ENCODE assay signal across 24 mouse cellular contexts in the genomic region with DNA sequence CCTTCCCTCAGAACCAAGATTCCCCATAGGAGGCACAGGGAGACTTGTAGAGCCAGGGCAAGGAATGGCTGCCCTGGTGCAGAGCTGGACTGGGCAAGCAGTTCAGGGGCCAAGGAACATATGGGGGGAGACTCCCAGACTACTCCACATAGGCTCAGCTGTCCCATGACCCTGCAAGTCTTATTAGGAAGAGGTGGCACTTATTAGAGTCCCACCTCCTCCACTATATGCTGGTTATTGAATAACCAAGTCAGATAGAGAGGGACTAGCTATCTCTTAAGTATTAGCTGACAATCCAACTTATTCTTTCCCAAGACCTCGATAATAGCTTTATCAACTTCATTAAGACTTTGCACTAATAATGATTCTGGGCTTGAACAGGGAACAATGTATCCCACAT. TPM values are rescaled to one million over a fixed set of nuclear protein-coding genes. Genes with fewer than 3 reads are reported as not detected.
DNase-seq lines count a peak whose midpoint lies in the region; ATAC-seq and TF ChIP-seq lines count a peak whose summit lies in the region.
"Had no signal": no experiment of that assay in that cellular context is flagged by ENCODE, and none has a peak within 500 bp of the region (broad histone marks: within the 10 kb centered on the region; RNA-seq: fewer than 3 reads in every experiment).

No protein-coding gene starts in this region.

- ATAC-seq in stomach, embryonic 16.5 days (ENCODE audit: insufficient read depth, low FRiP score) = peak; percentile 38; the same call in 1 of the 2 replicates
- no peak for ATAC-seq in stomach, postnatal 0 days (ENCODE audit: low FRiP score, low TSS enrichment)
- peak; percentile 85 for ATAC-seq in intestine, embryonic 15.5 days
- ATAC-seq in intestine, postnatal 0 days = peak; percentile 84
- ATAC-seq: CD4-positive, CD25-positive, alpha-beta regulatory T cell, adult 4 months; forebrain, embryonic 13.5 days; forebrain, embryonic 16.5 days; hindbrain, postnatal 0 days; inflammation-experienced regulatory T-cells, adult 6 months had no signal

- no peaks in the 10 kb centered on the region for H3K9me3 ChIP-seq in stomach, embryonic 16.5 days (replicated peaks; ENCODE audit: control insufficient read depth, low read length)
- no peaks in the 10 kb centered on the region for H3K9me3 ChIP-seq in stomach, postnatal 0 days (ENCODE audit: control insufficient read depth, low read length)
- H3K9me3 ChIP-seq in intestine, embryonic 15.5 days = no peaks in the 10 kb centered on the region
- no peaks in the 10 kb centered on the region for H3K9me3 ChIP-seq in intestine, postnatal 0 days (ENCODE audit: control insufficient read depth)
- H3K9me3 ChIP-seq: forebrain, embryonic 10.5 days; forebrain, embryonic 13.5 days; heart, embryonic 10.5 days; heart, embryonic 13.5 days had no signal

- no peak for DNase-seq in stomach, postnatal 0 days (ENCODE audit: low spot score)
- no peak for DNase-seq in kidney, postnatal 10 days
- no peak for DNase-seq in frontal cortex, adult 2 months (ENCODE audit: extremely low spot score in 1 of 2, low spot score in 1 of 2)
- DNase-seq: adrenal gland, adult 2 months; adrenal gland, postnatal 14 days; cerebellum, adult 18-20 months; cerebellum, adult 9-10 months; cerebellum, postnatal 14 days; gastrocnemius, postnatal 25 days; heart, adult 2 months; heart, postnatal 4 days had no signal

- TF ChIP-seq EP300 in stomach, postnatal 0 days (optimal IDR thresholded peaks at IDR 0.05) = no peak

- H3K4me3 ChIP-seq in stomach, embryonic 16.5 days (replicated peaks; ENCODE audit: low read length) = no peak overlapping the region
- no peak overlapping the region for H3K4me3 ChIP-seq in stomach, postnatal 0 days (ENCODE audit: low read depth, low read length)
- no peak overlapping the region for H3K4me3 ChIP-seq in intestine, embryonic 15.5 days (replicated peaks)
- no peak overlapping the region for H3K4me3 ChIP-seq in intestine, postnatal 0 days (ENCODE audit: low read depth, low read length)
- H3K4me3 ChIP-seq in small intestine, adult 2 months (ENCODE audit: low read depth, low read length) = no peak overlapping the region
- H3K4me3 ChIP-seq: forebrain, embryonic 10.5 days; forebrain, embryonic 13.5 days; heart, adult 2 months; heart, embryonic 10.5 days; heart, embryonic 13.5 days had no signal

- no peak overlapping the region for H3K27ac ChIP-seq in stomach, embryonic 16.5 days (ENCODE audit: low read length)
- no peak overlapping the region for H3K27ac ChIP-seq in stomach, postnatal 0 days (replicated peaks)
- peak overlapping the region; percentile 44 for H3K27ac ChIP-seq in intestine, embryonic 15.5 days
- peak overlapping the region; percentile 87 for H3K27ac ChIP-seq in intestine, postnatal 0 days (ENCODE audit: low read depth, low read length)
- H3K27ac ChIP-seq in small intestine, adult 2 months (ENCODE audit: insufficient read depth, low read depth, low read length) = peak overlapping the region; percentile 80; the same call in 1 of the 2 replicates
- H3K27ac ChIP-seq: forebrain, embryonic 10.5 days; forebrain, embryonic 13.5 days; heart, adult 2 months; heart, embryonic 10.5 days; heart, embryonic 13.5 days; hindbrain, embryonic 14.5 days; hindbrain, postnatal 0 days had no signal

- no peaks in the 10 kb centered on the region; the same call in 1 of the 2 replicates for H3K27me3 ChIP-seq in stomach, embryonic 16.5 days (ENCODE audit: control insufficient read depth, insufficient read depth, low read length)
- H3K27me3 ChIP-seq in stomach, postnatal 0 days (ENCODE audit: control insufficient read depth, insufficient read depth, low read length) = no peaks in the 10 kb centered on the region
- no peaks in the 10 kb centered on the region for H3K27me3 ChIP-seq in intestine, embryonic 15.5 days (replicated peaks)
- no peaks in the 10 kb centered on the region for H3K27me3 ChIP-seq in intestine, postnatal 0 days (replicated peaks; ENCODE audit: control insufficient read depth, insufficient read depth, low read length)
- H3K27me3 ChIP-seq in small intestine, adult 2 months (ENCODE audit: control insufficient read depth, insufficient read depth, low read length) = no peaks in the 10 kb centered on the region
- H3K27me3 ChIP-seq: forebrain, embryonic 13.5 days; heart, embryonic 13.5 days had no signal

- no peak for TF ChIP-seq POLR2A in small intestine, adult 2 months (IDR thresholded peaks at IDR 0.05; ENCODE audit: low read depth, low read length)

- H3K36me3 ChIP-seq in stomach, embryonic 16.5 days (ENCODE audit: control insufficient read depth, insufficient read depth, low read length) = no peaks in the 10 kb centered on the region
- H3K36me3 ChIP-seq in stomach, postnatal 0 days (ENCODE audit: control insufficient read depth, insufficient read depth, low read length) = no peaks in the 10 kb centered on the region
- no peaks in the 10 kb centered on the region for H3K36me3 ChIP-seq in intestine, embryonic 15.5 days
- no peaks in the 10 kb centered on the region for H3K36me3 ChIP-seq in intestine, postnatal 0 days (ENCODE audit: control insufficient read depth, insufficient read depth)
- no peaks in the 10 kb centered on the region for H3K36me3 ChIP-seq in small intestine, adult 2 months (ENCODE audit: control insufficient read depth, insufficient read depth, low read length)
- H3K36me3 ChIP-seq: forebrain, embryonic 10.5 days; heart, embryonic 10.5 days; heart, embryonic 13.5 days had no signal

- H3K9ac ChIP-seq in stomach, embryonic 16.5 days (ENCODE audit: low read length) = no peak overlapping the region
- no peak overlapping the region for H3K9ac ChIP-seq in stomach, postnatal 0 days (ENCODE audit: low read length)
- no peak overlapping the region for H3K9ac ChIP-seq in intestine, embryonic 15.5 days
- H3K9ac ChIP-seq in intestine, postnatal 0 days (ENCODE audit: low read depth, low read length) = no peak overlapping the region
- H3K9ac ChIP-seq: forebrain, embryonic 13.5 days; heart, embryonic 13.5 days; hindbrain, embryonic 14.5 days had no signal

- no peak for TF ChIP-seq CTCF in stomach, postnatal 0 days (IDR thresholded peaks at IDR 0.05; ENCODE audit: low read depth)
- no peak for TF ChIP-seq CTCF in intestine, postnatal 0 days (IDR thresholded peaks at IDR 0.05; ENCODE audit: low read depth)
- no peak for TF ChIP-seq CTCF in small intestine, adult 2 months (IDR thresholded peaks at IDR 0.05; ENCODE audit: extremely low read depth, insufficient read length, insufficient replicate concordance, low read depth, low read length)

- H3K4me2 ChIP-seq in stomach, embryonic 16.5 days (ENCODE audit: low read depth, low read length) = no peak overlapping the region
- H3K4me2 ChIP-seq in stomach, postnatal 0 days (replicated peaks; ENCODE audit: low read depth) = no peak overlapping the region
- no peak overlapping the region for H3K4me2 ChIP-seq in intestine, embryonic 15.5 days (replicated peaks)
- 0 out of 2 replicates have a peak overlapping the region, but pooled peaks have one; percentile 3 for H3K4me2 ChIP-seq in intestine, postnatal 0 days (replicated peaks; ENCODE audit: low read depth)
- H3K4me2 ChIP-seq: forebrain, embryonic 13.5 days; heart, embryonic 13.5 days; hindbrain, embryonic 14.5 days had no signal

- peaks cover 6% of the 10 kb centered on the region; the same call in 1 of the 2 replicates for H3K4me1 ChIP-seq in stomach, embryonic 16.5 days (ENCODE audit: control insufficient read depth, insufficient read depth, low read length)
- H3K4me1 ChIP-seq in stomach, postnatal 0 days (replicated peaks; ENCODE audit: control insufficient read depth, insufficient read depth) = no peaks in the 10 kb centered on the region
- H3K4me1 ChIP-seq in intestine, embryonic 15.5 days (replicated peaks) = 0 out of 2 replicates have a peak, but pooled peaks cover 12% of the 10 kb centered on the region
- H3K4me1 ChIP-seq in intestine, postnatal 0 days (replicated peaks; ENCODE audit: control insufficient read depth, insufficient read depth, low read length) = peaks cover 8% of the 10 kb centered on the region; the same call in 1 of the 2 replicates
- peaks cover 12% of the 10 kb centered on the region; the same call in 1 of the 2 replicates for H3K4me1 ChIP-seq in small intestine, adult 2 months (ENCODE audit: control insufficient read depth, insufficient read depth, insufficient read length, low read length)

- 71% methylated on average over 1 of the region's 1 CpGs for WGBS in stomach, embryonic 16.5 days
- WGBS in stomach, postnatal 0 days = 81% methylated on average over 1 of the region's 1 CpGs
- 79% methylated on average over 1 of the region's 1 CpGs for WGBS in intestine, embryonic 15.5 days
- 45% methylated on average over 1 of the region's 1 CpGs for WGBS in intestine, postnatal 0 days
- WGBS in small intestine, adult 2 months = 17% methylated on average over 1 of the region's 1 CpGs

RNA-seq across cellular contexts. Expression of a gene that starts 9.7 kb away (rescaled TPM):
- polyA plus RNA-seq in stomach, embryonic 16.5 days (2015; fragmentation: Nextera tagmentation; extraction: Ambion mirVana) = 3.6 and 3.9 TPM in 2 replicates
- polyA plus RNA-seq in stomach, postnatal 0 days (2015; fragmentation: Nextera tagmentation; extraction: Ambion mirVana) = 2.5 and 3.9 TPM in 2 replicates
- polyA plus RNA-seq in intestine, embryonic 15.5 days (2015; fragmentation: Nextera tagmentation; extraction: Ambion mirVana) = 3.1 and 4.4 TPM in 2 replicates
- polyA plus RNA-seq in intestine, postnatal 0 days (2015; fragmentation: Nextera tagmentation; extraction: Ambion mirVana) = 20.1 and 22.8 TPM in 2 replicates
- 1.2 and 42.3 TPM in 2 replicates for polyA plus RNA-seq in small intestine, adult 2 months (2012; rRNA removed)
- polyA plus RNA-seq in frontal cortex, adult 2 months (2012; rRNA removed) = 2.7 and 3.1 TPM in 2 replicates

RNA-seq across cellular contexts. Expression of a gene that starts 37.8 kb away (rescaled TPM):
- polyA plus RNA-seq in stomach, embryonic 16.5 days (2015; fragmentation: Nextera tagmentation; extraction: Ambion mirVana) = 9.1 and 9.8 TPM in 2 replicates
- 7.3 and 7.4 TPM in 2 replicates for polyA plus RNA-seq in stomach, postnatal 0 days (2015; fragmentation: Nextera tagmentation; extraction: Ambion mirVana)
- 8.5 and 9.2 TPM in 2 replicates for polyA plus RNA-seq in intestine, embryonic 15.5 days (2015; fragmentation: Nextera tagmentation; extraction: Ambion mirVana)
- polyA plus RNA-seq in intestine, postnatal 0 days (2015; fragmentation: Nextera tagmentation; extraction: Ambion mirVana) = 6.1 and 7.1 TPM in 2 replicates
- polyA plus RNA-seq in small intestine, adult 2 months (2012; rRNA removed) = 0.52 and 0.66 TPM in 2 replicates
- polyA plus RNA-seq in frontal cortex, adult 2 months (2012; rRNA removed) = 9.0 TPM in 2 replicates

Comparison
In these comparisons a context has a peak if more than half of its experiments do, and no peak if none do; other contexts are left out.
1. H3K27ac ChIP-seq: peak in intestine, embryonic 15.5 days (single experiment), intestine, postnatal 0 days (single experiment) and small intestine, adult 2 months (single experiment); none in stomach, embryonic 16.5 days (single experiment) and stomach, postnatal 0 days (single experiment).